Mouse (Mus musculus) heart, postnatal 25 days (tissue): ENCODE measurements around the gene Zfhx3. TPM values are rescaled to one million over a fixed set of nuclear protein-coding genes. Genes with fewer than 3 reads are reported as not detected.

Source experiments
- DNase-seq: peaks from one replicate; pipeline ENCODE4 v3.0.0; 2022; ENCODE audit warnings: low spot score
- intact Hi-C: fragments of 180-260 bp; cut with DNase I; formaldehyde crosslinking; loops from one replicate; pipeline ENCODE4 v1.15.1; 2025
- total RNA-seq, 2 experiments: library from RNA; stranded (reverse); gene quantifications; 2 replicates each; pipeline ENCODE4 v1.2.3; 2021

Zfhx3 gene
- total RNA-seq, 2 experiments from 2014 or later = 6.0 to 8.2 TPM

GRCm38 (mm10) chr8:108011516-108011915, 69.1 kb downstream of the Zfhx3 start:
- no peak for DNase-seq
- intact Hi-C loops = no loop called here

GRCm38 (mm10) chr8:108017727-108018126, 75.3 kb downstream of the Zfhx3 start:
- no peak for DNase-seq
- intact Hi-C loops = no loop called here

- no peak for DNase-seq
- intact Hi-C loops = no loop called here
Observed at GRCm38 (mm10) chr8:108019651-108020050, 77.2 kb downstream of the Zfhx3 start.

GRCm38 (mm10) chr8:108022404-108022803, 80.0 kb downstream of the Zfhx3 start:
- DNase-seq = no peak
- intact Hi-C loops = no loop called here

- intact Hi-C loops = no loop called here
- no peak for DNase-seq
Observed at GRCm38 (mm10) chr8:108024331-108024730, 81.9 kb downstream of the Zfhx3 start.

- DNase-seq = no peak
- intact Hi-C loops = no loop called here
Observed at GRCm38 (mm10) chr8:108025249-108025648, 82.8 kb downstream of the Zfhx3 start.

- no peak for DNase-seq
- intact Hi-C loops = no loop called here
Observed at GRCm38 (mm10) chr8:108026557-108027440, 84.4 kb downstream of the Zfhx3 start.

GRCm38 (mm10) chr8:108027561-108028025, 85.1 kb downstream of the Zfhx3 start:
- DNase-seq = no peak
- intact Hi-C loops = no loop called here

GRCm38 (mm10) chr8:108028440-108028839, 86.0 kb downstream of the Zfhx3 start:
- intact Hi-C loops = no loop called here
- no peak for DNase-seq

GRCm38 (mm10) chr8:108031159-108031558, 88.7 kb downstream of the Zfhx3 start:
- no peak for DNase-seq
- intact Hi-C loops = no loop called here

- DNase-seq = no peak
- intact Hi-C loops = no loop called here
Observed at GRCm38 (mm10) chr8:108034070-108034469, 91.6 kb downstream of the Zfhx3 start.

GRCm38 (mm10) chr8:108034726-108035125, 92.3 kb downstream of the Zfhx3 start:
- no peak for DNase-seq
- intact Hi-C loops = no loop called here

GRCm38 (mm10) chr8:108043618-108044017, 101.2 kb downstream of the Zfhx3 start:
- intact Hi-C loops = no loop called here
- no peak for DNase-seq

GRCm38 (mm10) chr8:108044185-108044584, 101.7 kb downstream of the Zfhx3 start:
- intact Hi-C loops = no loop called here
- no peak for DNase-seq

GRCm38 (mm10) chr8:108056241-108056640, 113.8 kb downstream of the Zfhx3 start:
- intact Hi-C loops = no loop called here

GRCm38 (mm10) chr8:108061972-108062371, 119.5 kb downstream of the Zfhx3 start:
- intact Hi-C loops = no loop called here
- no peak for DNase-seq

More at GRCm38 (mm10) chr8:108056241-108056640, 113.8 kb downstream of the Zfhx3 start:
- DNase-seq = no peak

GRCm38 (mm10) chr8:108067111-108067510, 124.7 kb downstream of the Zfhx3 start:
- no peak for DNase-seq
- intact Hi-C loops = no loop called here

- DNase-seq = no peak
- intact Hi-C loops = no loop called here
Observed at GRCm38 (mm10) chr8:108068195-108068594, 125.8 kb downstream of the Zfhx3 start.

- intact Hi-C loops = no loop called here
- DNase-seq = no peak
Observed at GRCm38 (mm10) chr8:108070438-108070837, 128.0 kb downstream of the Zfhx3 start.

GRCm38 (mm10) chr8:108072126-108072746, 129.8 kb downstream of the Zfhx3 start:
- intact Hi-C loops = no loop called here
- no peak for DNase-seq

- no peak for DNase-seq
- intact Hi-C loops = no loop called here
Observed at GRCm38 (mm10) chr8:108072853-108073252, 130.4 kb downstream of the Zfhx3 start.
